Mouse (Mus musculus): ENCODE measurements at regions not wholly inside any gene's neighbourhood (a gene's known extent, or its start where the extent isn't known, plus 50 kb on each side); places are given as distances from the start of the nearest gene placed in this dataset.
A peak's percentile ranks its signal among the peaks of the same experiment; 100 is the strongest.
"Not testable (repeated sequence)": the region's sequence is repeated elsewhere in the genome, so short reads cannot be mapped to it uniquely, and the experiment has no call there.

GRCm38 (mm10) chr13:61957197-61957596, 172.5 kb upstream of the Zfp808 start:
- not testable (repeated sequence) for DNase-seq

GRCm38 (mm10) chr13:61978856-61979255, 150.8 kb upstream of the Zfp808 start:
- DNase-seq = not testable (repeated sequence)

GRCm38 (mm10) chr13:61996519-61996918, 133.2 kb upstream of the Zfp808 start:
- DNase-seq = not testable (repeated sequence)

GRCm38 (mm10) chr13:61998803-61999202, 130.9 kb upstream of the Zfp808 start:
- DNase-seq = peak; percentile 17

DNA sequence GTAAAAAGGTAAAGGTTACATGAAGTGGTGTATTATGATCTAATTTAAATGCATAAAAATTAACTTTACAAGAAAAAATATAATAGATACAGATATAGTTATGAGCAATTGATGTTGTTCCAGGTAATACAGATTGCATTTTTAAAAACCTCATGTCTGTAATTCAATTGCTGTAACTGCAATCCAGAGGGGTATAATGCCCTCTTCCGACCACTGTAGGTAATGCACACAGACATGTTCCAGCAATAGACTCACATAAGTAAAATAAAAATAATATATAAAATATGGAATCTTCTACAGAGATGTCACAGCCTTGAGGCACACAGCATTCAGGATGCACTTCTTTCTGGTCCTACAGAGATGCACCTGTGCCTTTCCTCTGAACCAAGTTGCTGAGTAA, 122.4 kb upstream of the Zfp808 start:
- peak; percentile 41 for DNase-seq

DNA sequence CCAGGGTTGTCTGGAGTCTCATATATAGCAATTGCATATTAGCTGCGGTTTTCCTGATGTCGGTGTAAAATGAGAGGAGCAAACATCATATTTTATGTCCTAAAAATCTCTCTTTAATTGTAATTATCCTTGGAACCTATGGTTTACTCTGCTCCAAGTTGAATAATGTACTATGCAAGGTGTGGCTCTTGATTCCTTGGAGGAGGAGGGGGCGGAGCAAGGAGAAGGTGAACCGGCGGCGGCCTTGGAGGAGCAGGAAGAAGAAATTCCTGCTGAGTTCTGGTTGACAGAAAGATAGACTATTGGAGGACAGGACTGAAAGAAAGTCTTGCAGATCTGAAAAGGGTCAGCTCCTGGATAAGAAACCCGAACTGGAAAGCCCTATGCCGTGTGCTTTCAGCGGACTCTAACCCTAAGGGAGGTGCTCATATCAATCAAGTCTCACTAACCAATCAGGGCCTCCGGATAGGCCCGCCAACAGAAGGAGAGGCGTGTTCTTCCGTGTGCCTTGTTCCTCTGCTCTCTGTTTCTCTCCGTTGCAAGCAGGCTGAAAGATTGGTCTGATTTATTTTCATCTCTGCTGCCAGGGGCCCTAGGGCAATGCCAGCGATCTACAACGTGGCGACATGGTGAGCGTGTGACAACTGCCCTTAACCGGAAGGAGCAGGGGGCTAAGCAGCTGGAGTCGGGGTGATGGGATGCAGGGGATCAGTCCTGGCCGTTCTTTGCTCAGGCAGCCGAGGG, 114.1 kb upstream of the Zfp808 start:
- peak; percentile 37 for DNase-seq

DNA sequence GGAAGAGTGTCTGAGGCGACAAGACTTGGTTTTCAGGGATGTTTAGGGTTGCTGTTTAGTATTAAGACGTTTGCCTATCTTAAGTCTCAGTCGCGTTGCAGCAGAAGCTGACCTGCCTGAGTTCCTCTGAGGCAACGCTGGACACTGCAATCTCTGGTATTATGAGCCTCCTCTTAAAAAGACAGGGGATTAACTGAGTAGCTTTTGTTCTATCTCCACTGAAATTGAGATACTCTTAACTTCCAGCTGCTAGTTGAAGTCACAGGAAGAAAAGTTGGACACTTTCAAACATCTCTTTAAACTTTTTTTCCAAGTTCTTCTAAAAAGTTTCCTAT, 113.6 kb upstream of the Zfp808 start:
- not testable (repeated sequence) for DNase-seq

DNA sequence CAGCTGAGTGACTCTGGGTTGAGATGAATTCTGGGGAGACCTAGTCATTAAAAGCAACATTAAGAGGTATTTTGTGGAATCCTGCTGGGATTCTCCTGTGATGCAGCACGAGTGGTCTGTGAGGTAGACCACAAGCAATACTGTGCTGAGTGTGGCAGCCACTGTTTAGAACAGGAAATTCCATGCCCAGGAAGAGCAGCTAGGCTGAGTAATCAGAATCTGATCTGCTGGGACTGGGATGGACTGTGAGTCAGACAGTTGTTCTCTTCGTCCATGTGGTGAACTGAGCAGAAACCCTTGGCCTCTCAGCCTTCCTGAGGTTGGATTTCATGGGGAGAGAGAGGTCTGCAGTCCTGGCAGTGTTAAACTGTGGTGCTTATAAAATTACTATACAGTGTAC, 92.0 kb upstream of the Zfp808 start:
- DNase-seq = not testable (repeated sequence)

DNA sequence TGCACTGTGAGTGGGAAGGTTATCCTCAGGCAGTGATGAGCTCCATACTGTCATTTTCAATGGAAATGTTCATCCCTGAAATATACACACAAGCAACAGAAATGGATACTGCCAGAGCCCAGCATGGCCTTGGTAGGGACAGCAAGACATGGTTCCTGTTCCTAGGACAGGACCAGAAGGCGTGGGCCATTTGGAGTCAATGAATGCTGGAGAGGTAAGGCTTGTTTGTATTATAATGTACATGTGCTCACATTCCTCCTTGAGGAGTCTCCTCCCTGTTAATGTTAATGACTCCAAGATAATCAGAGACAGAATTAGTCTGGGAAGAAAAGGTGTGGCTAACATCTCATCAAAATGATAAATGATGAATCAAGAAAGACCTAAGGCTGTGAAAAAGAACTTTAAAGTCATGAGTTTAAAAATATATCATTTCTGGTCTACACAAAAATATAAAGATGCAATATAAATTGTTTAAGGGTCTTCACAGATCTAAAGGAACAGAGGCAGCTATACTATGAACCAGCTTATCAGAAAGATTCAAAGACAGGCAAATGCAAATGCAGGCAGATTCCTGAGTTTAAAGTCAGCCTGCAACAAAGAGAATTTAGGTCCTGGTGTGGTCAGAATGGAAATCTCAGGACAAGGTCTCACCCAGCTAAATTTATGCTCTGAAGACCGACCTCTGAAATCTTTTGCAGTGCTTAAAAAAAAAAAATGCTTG, 51.6 kb upstream of the Zfp808 start:
- not testable (repeated sequence) for DNase-seq

- DNase-seq = not testable (repeated sequence)
Measured at GRCm38 (mm10) chr13:62078893-62079292, 50.8 kb upstream of the Zfp808 start.

Measured in thymus, postnatal 25 days (tissue).